Comparison of ENCODE assay signal across 39 mouse cellular contexts in the genomic region with DNA sequence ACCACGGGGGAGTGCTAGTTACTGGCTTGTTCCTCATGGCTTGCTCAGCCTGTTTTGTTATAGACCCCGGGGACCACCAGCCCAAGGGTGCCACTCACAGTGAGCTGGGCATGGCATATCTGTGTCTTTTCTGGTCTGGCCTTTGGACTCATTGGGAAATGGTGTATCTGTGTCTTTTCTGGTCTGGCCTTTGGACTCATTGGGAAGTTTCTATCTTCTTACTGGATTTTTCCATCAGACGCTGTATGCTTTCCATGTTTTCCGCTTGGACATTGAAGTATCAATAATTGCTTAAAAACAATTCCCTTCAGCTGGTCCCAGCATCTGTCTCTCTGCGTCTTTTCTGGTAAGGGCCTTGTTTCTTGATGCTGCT. TPM values are rescaled to one million over a fixed set of nuclear protein-coding genes. Genes with fewer than 3 reads are reported as not detected.
"Had no signal": no experiment of that assay in that cellular context is flagged by ENCODE, and none has a peak within 500 bp of the region (broad histone marks: within the 10 kb centered on the region; RNA-seq: fewer than 3 reads in every experiment).

No protein-coding gene starts in this region.

- H3K4me1 ChIP-seq: heart, embryonic 12.5 days; kidney, embryonic 15.5 days had no signal

- ATAC-seq: hindbrain, embryonic 16.5 days; hindbrain, postnatal 0 days; inflammation-experienced regulatory T-cells, adult 6 months had no signal

- H3K4me3 ChIP-seq: heart, embryonic 10.5 days; heart, embryonic 12.5 days; heart, embryonic 13.5 days; heart, embryonic 15.5 days; hindbrain, embryonic 10.5 days; hindbrain, embryonic 12.5 days; hindbrain, embryonic 13.5 days; hindbrain, embryonic 15.5 days; kidney, embryonic 15.5 days; layer of hippocampus, adult 2 months; left cerebral cortex, adult 2 months had no signal

- H3K27ac ChIP-seq: heart, embryonic 10.5 days; heart, embryonic 13.5 days; heart, embryonic 15.5 days; hindbrain, embryonic 10.5 days; hindbrain, embryonic 12.5 days; hindbrain, embryonic 13.5 days; hindbrain, embryonic 14.5 days; hindbrain, embryonic 15.5 days; hindbrain, postnatal 0 days; kidney, embryonic 15.5 days; kidney, postnatal 0 days; layer of hippocampus, adult 2 months; left cerebral cortex, adult 2 months had no signal

- H3K27me3 ChIP-seq: heart, embryonic 15.5 days; hindbrain, embryonic 15.5 days; kidney, embryonic 15.5 days had no signal

- H3K36me3 ChIP-seq: heart, embryonic 10.5 days; heart, embryonic 12.5 days; heart, embryonic 13.5 days; heart, embryonic 15.5 days; hindbrain, embryonic 10.5 days; hindbrain, embryonic 12.5 days; hindbrain, embryonic 13.5 days; hindbrain, embryonic 15.5 days; kidney, embryonic 15.5 days had no signal

- H3K9me3 ChIP-seq: heart, embryonic 10.5 days; heart, embryonic 12.5 days; heart, embryonic 13.5 days; heart, embryonic 15.5 days; hindbrain, embryonic 10.5 days; hindbrain, embryonic 12.5 days; hindbrain, embryonic 13.5 days; hindbrain, embryonic 15.5 days; kidney, embryonic 15.5 days had no signal

- H3K4me2 ChIP-seq: heart, embryonic 11.5 days; heart, embryonic 12.5 days; heart, embryonic 13.5 days; heart, embryonic 15.5 days; hindbrain, embryonic 12.5 days; hindbrain, embryonic 13.5 days; hindbrain, embryonic 14.5 days; hindbrain, embryonic 15.5 days; kidney, embryonic 15.5 days had no signal

- H3K9ac ChIP-seq: heart, embryonic 12.5 days; heart, embryonic 13.5 days; heart, embryonic 15.5 days; hindbrain, embryonic 12.5 days; hindbrain, embryonic 13.5 days; hindbrain, embryonic 14.5 days; hindbrain, embryonic 15.5 days; kidney, embryonic 15.5 days had no signal

- DNase-seq: heart, postnatal 10 days; heart, postnatal 14 days; heart, postnatal 36 days; heart, postnatal 4 days; kidney, adult 11 months; kidney, adult 18-20 months; kidney, adult 2 months; kidney, adult 8-10 months; kidney, adult 9 months; kidney, postnatal 10 days; kidney, postnatal 14 days; kidney, postnatal 25 days; kidney, postnatal 36 days; kidney, postnatal 4 days; layer of hippocampus, adult 9-11 months; layer of hippocampus, postnatal 36 days had no signal

RNA-seq across cellular contexts. Expression of a gene that starts 12.7 kb away (rescaled TPM):
- total RNA-seq: heart, postnatal 10 days; heart, postnatal 14 days; heart, postnatal 25 days; hematopoietic stem cell, adult 5-6 weeks had no signal
- polyA plus RNA-seq: heart, embryonic 11.5 days; inflammation-experienced regulatory T-cells, adult 6 months; intestine, embryonic 14.5 days; kidney, embryonic 14.5 days; kidney, embryonic 15.5 days; kidney, embryonic 16.5 days; kidney, postnatal 0 days; large intestine, adult 2 months had no signal
